Mouse (Mus musculus) spleen, postnatal 4 days (tissue): ENCODE data around the gene Serpini1.
"Not testable (repeated sequence)": the region's sequence is repeated elsewhere in the genome, so short reads cannot be mapped to it uniquely, and the experiment has no call there.

Experiments
- DNase-seq, 2 experiments: peaks; one replicate each; pipeline ENCODE4 v3.0.0; 2022; ENCODE audit warnings: low spot score in 2 of 2

Gene Serpini1

DNA sequence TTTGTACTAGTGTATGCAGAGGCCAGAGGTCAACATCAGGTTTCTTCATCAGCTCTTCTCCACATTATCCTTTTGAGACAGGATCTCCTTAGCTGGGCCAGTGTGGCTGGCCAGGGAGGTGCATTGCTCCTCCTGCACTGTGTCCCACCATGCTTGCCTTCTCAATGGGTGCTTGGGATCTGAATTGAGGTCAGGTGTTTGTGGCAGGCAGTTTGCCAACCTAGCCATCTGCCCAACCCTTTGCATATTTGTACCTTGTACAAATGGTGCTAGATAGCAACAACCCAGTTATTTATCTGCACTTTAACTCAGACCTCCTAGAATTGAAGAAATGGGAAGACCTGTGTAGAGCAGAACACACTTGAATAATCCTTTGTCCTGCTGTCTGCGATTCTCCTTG is 78.3 kb downstream of the Serpini1 start:
- DNase-seq, result no peak

DNA sequence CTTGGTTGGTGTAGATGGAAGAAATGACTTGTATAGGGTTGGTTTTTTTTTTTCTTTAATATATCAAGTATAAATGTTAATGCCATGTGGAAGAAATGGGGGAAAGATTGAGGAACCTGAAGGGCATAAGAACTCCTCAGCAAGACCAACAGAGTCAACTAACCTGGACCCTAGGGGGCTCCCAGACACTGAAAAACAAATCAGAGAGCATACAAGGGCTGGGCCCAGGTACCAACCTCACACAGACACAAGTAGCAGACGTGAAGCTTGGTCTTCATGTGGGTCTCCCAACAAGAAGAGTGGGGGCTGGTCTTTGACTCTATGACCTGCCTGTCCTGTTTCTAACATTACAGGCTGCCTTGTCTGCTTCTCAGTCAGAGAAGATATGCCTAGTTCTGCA is 82.2 kb downstream of the Serpini1 start:
- no peak for DNase-seq

DNA sequence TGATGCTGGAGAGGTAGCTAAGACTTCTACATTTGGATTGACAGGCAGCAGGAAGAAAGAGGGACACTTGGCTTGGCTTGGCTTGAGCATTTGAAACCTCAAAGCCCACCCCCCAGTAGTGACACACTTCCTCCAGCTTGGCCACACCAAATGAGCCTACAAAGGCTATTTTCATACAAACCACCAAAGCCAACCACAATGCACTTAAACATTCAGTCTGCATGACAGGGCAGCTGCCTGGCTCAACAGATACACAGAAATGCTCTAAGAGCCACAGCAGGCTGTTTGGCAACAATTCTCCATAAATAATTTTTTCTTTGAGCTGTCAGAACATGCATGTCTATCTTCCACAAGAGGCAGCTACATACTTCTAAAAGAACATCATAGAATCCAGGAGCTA is 90.2 kb downstream of the Serpini1 start:
- DNase-seq, result no peak

DNA sequence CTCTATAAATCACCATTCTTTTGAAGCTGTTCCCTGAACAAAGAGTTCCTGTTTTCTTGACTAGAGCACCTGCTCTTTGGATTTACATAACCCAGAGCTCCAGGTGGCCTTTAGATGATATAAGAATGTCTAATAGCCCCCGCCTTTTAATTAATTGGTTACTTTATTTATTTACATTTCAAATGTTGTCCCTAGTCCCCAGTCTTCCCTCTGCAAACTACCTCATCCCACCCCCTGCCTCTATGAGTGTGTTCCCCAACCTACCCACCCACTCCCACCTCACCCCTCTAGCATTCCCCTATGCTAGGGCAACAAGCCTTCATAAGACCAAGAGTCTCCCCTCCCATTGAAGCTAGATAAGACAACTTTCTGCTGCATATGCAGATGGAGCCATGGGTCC is 90.9 kb downstream of the Serpini1 start:
- DNase-seq, result no peak

DNA sequence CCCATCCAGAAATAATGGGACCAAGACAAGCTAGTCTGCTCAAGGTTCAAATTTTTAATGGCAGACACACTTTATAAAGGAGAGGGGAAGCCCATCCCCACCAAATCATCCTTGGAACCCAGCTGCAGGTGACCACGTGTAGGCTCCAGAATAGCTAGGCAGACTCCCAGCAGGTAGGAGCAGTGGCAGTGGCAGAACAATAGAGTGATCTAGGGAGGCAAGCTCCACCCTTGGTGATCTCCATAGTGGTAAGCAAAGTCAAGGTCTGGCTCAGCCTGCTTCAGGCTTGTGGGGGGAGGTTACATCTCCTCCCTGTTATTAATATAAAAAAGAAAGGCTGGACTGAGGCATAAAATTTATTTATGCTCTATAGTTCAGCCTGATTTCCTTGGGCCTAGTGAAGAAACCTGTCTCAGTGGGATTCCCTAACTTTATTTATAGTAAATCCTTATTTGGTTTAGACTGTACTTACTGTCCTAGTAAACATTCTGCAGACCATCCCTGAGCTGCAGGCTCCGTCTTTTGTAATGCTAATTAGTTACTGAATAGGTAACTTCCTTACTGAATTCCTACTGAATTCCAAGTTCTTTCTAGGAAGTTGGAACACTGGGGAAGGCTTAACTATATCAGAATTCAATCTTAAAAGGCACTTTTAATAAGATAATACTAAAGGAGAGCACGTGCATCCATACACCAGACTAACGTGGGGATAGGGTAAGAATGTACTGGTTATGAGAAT is 93.2 kb downstream of the Serpini1 start:
- DNase-seq, result not testable (repeated sequence)

DNA sequence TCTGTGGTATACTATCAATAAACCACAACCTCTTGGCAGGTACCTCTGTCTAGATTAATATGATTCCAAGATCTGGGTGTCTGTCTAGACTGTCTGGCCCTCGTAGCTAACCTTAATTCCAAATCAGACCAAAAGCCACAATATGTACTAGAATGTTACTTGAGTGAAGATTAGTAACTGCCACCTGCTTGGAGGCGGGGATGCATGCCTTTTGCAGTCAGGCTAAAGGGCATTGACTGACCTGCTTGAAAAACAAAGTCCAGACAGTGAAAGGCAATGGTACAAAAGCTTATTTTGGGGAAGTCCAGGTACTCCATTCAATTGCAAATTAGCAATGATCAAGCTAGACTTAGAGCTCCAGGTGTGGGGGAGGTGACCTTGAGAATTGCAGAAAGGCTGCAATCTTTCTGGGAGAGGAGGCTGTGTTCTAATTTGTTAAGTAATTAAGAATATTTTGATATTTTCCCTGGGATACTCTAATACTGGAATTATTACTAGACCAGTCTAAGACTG is 94.3 kb downstream of the Serpini1 start:
- DNase-seq, result no peak

DNA sequence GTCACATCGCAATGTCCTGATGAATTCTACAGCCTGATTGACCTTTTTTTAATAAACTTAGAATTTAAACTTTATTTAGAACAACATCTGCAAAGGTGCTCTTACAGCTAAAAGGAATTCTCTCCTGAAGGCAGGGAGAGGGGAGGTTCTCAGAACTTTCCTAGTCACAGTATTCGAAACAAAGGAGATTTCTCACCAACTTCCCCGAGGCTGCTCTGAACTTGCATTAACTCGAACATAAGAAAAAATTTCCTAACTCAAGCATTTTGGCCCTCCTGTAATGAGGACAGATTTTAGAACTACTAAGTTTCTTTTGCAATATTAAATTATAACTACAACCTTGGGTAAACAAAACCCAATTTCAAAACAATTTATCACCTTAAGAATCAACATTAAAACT is 96.6 kb downstream of the Serpini1 start:
- DNase-seq, result not testable (repeated sequence)

DNA sequence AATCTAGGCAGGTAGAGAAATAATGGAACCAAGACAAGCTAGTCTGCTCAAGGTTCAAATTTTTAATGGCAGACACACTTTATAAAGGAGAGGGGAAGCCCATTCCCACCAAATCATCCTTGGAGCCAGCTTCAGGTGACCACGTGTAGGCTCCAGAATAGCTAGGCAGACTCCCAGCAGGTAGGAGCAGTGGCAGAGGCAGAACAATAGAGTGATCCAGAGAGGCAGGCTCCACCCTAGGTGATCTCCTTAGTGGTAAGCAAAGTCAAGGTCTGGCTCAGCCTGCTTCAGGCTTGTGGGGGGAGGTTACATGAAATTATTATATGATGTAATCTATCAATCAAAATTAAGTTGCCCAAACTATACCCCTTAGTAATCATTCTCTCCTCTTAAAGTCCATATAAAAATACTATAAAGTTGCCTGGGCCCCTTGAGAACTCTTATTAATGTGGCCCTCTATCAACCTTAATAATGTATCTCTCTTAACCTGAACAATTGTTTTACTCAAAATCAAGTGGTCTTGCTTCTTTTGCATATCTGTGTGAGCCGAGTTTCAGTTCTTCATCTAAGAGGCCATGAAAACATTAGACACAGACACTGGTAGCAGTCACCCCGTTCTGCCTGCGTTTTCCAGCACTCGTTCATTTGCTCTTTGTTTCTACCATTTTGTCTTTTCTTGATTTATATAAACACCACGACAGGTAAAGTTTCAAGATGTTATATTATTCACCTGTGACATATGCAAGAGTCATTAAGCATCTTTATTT is 98.4 kb downstream of the Serpini1 start:
- DNase-seq, result no peak

DNA sequence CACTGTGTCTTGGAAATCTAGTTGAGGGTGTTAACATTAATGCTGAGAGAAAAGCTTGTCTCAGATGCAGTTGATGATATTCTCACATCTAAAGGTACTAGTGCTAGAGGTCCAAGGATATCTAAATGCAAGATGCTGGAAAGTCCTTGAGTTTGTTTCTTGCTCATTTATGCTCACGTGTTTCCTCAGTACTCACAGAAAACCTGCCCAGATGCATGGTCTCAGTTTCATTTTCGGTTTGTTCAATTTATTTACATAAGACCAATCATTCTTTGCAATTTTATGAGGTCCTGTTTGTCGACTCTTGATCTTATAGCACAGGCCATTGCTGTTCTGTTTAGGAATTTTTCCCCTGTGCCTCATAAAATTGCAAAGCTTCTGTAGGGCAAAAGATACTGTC is 109.6 kb downstream of the Serpini1 start:
- no peak for DNase-seq

DNA sequence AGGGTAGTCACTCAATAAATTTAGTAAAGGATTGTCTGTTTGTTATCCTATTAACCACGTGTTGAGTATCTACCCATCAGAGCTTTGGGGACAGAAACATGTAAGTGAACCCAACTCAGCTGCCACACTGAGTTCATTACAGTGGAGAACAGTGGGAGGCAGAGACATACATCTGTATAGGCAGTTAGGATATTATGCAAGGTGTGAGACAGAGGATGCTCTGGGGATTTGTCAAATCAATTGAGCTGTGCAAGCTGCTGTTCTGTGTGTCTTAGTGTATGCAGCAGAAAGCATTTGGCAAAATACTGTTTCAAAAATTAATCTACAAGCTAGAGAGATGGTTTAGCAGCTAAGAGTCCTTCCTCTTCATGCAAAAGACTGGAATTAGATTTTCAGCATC is 113.1 kb downstream of the Serpini1 start:
- no peak for DNase-seq

DNA sequence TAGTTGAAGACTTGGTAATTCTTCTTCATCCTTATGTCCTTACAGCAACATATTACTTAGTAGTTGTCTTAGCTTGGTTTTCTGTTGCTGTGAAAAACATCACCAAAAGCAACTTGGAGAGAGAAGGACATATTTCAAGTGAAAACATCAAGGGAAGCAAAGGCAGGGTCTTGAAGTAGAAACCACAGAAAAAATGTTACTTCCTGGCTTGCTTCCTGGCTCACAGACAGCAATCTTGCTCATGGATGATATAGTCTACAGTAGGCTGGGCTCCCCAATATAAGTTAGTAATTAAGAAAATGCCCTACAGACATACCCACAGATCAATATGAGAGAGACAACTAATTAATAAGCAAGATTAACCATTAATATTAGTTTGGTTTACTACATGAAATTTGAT is 125.5 kb downstream of the Serpini1 start:
- DNase-seq, result no peak

DNA sequence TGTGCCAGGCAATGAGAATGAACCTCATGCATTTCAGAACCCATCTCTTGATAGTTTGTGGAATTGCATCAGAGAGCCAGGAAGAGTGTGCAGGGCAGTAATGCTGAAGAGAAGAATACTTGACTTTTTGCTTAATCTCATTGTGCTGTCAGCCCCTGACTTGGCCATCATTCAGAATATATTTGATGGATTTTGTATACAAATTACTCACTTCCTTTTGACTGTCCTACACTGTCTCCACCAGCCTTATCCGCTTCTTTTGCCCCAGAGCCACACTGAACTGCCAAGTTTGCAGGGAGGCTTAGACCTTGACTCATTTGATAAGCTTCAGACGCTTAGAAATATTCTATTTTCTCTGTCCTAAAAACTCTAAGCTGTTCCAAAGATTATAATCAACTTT is 129.4 kb downstream of the Serpini1 start:
- no peak for DNase-seq

DNA sequence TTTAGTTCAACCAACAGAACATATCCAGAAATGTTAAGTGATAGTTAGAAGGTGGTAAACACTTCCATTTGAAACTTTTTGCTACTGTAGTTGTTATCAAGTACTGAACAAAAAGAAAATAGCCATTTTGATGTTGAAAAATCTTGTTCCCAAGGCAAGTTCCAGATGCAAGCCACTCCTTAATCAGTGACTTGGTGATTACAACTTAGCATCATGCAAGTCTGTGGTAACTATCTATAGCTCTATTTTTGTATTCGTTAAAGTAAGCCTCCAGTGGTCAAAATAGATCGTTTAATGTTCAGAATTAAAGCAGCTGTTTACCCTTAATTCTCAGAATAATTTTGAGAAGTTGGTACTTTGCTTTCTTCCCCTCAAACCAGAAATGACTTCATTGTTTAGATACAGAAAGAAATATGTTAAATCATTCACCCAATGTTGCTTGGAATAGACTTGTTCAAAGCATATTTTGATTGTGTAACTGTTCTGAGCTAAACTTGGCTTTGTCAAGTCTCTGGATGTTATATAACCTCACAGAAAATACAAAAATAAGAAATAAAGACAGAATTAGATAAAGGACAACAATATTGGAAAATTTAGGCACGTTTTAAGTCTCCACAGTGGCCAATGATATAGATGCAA is 130.0 kb downstream of the Serpini1 start:
- DNase-seq, result no peak

DNA sequence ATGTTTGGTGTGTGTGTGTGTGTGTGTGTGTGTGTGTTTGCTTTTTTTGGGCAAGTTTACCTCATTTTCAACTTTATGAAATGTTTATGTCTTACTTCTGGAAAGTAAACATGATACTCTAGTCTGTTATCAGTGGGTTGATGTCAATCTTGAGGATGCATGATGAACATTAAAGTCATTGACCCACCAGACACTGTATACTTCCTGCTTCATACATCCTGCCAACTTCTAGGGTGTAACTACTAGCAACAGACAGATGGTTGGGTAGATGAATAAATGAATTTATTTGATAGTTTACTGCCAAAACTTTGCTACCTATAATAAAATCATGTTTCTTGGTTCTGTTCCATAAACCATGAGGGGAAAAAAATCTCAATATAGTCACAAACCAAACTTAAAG is 133.0 kb downstream of the Serpini1 start:
- DNase-seq, result no peak

DNA sequence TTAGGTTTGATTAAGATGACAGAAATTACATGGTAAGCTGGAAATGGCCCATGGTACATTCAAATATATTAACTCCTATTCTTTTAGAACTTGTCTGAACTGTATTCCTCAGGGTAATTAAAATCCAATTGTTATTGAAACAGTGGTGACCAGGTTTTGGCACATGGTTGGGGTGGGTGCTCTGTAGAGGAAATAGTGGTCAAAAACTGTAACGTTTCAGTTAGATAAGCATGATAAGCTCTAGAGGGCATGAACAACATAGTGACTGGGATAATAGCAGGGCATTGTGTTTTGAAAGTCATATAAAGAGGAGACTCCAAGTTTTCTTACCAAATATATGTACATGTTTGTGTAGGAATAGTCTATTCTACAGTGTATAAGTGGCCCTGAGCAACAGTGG is 134.7 kb downstream of the Serpini1 start:
- no peak for DNase-seq
